Mouse (Mus musculus): ENCODE results near the gene Bcdin3d. TPM values are rescaled to one million over a fixed set of nuclear protein-coding genes. Genes with fewer than 3 reads are reported as not detected.

Bcdin3d gene
- polyA plus RNA-seq (2014; fragmentation: Nextera tagmentation; extraction: Ambion mirVana): 17.1 and 18.1 TPM in 2 replicates

DNA sequence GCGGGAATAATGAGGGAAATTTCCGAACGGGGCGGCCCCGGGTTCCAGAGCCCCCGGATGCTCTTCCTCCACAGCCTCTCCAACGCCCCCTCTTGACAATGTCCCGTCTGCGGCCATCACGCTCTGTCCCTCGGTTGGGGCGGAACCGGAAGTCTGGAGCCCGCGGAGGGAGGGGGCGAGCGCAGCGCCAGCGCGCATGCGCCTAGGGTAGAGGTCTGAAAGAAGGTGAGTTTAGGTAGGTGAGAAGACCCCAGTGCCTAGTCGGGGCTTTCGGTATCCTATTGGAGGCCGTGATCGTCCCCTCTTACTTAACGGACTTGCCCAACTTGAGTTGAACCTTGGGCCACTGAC lies at the start of gene Bcdin3d:
TSS of gene Bcdin3d (minus strand) at position 155 of the 351 bp plus-strand sequence.
- Histone ChIP-seq H3K27me3 (ENCODE audit: control insufficient read depth, insufficient read depth, low read length) (no peaks in the 10 kb centered on the region), H3K36me3 (ENCODE audit: control insufficient read depth, insufficient read depth, low read length) (no peaks in the 10 kb centered on the region), H3K9ac (ENCODE audit: low read depth, low read length) (peak within 1 kb of the TSS; percentile 61), H3K4me1 (replicated peaks; ENCODE audit: control insufficient read depth, insufficient read depth, low read length) (no peaks in the 10 kb centered on the region), H3K9me3 (ENCODE audit: control insufficient read depth, low read length) (no peaks in the 10 kb centered on the region), H3K4me3 (ENCODE audit: low read depth, low read length) (peak within 1 kb of the TSS; percentile 51), H3K27ac (ENCODE audit: low read depth, low read length) (peak within 1 kb of the TSS; percentile 72), H3K4me2 (replicated peaks; ENCODE audit: low read depth, low read length) (peak within 1 kb of the TSS; percentile 63)
- peak; percentile 86 for ATAC-seq (ENCODE audit: low FRiP score)
- DNase-seq (ENCODE audit: low spot score): peak; percentile 96
- WGBS: under 1% methylated on average over 26 of the region's 26 CpGs

DNA sequence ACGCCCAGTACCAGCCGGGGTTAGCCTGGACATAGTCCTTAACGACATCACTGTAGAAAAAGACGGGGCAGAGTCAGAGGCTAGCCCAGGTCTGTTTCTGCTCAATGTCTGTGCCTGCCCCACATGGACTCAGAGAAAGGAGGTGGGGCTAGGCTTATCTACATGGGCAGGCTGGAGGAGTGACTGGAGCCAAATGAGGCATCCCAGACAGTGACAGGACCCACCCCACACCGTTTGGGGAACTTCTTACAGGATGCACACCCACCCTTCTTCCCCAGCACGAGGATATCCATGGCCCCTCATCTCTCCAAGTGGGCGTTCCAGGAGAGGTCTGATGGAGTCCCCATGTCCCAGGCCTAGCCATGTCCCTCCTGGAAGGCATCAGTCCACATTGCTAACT lies 45.8 kb upstream of the Bcdin3d start:
- H3K27me3 ChIP-seq (ENCODE audit: control insufficient read depth, insufficient read depth, low read length): no peaks in the 10 kb centered on the region
- H3K4me3 ChIP-seq (ENCODE audit: low read depth, low read length): no peak overlapping the region
- no peaks in the 10 kb centered on the region for H3K4me1 ChIP-seq (replicated peaks; ENCODE audit: control insufficient read depth, insufficient read depth, low read length)
- H3K9ac ChIP-seq (ENCODE audit: low read depth, low read length): no peak overlapping the region
- whole genome bisulfite sequencing: 75% methylated on average over 7 of the region's 7 CpGs
- DNase-seq (ENCODE audit: low spot score): no peak
- H3K9me3 ChIP-seq (ENCODE audit: control insufficient read depth, low read length): no peaks in the 10 kb centered on the region
- no peak overlapping the region for H3K27ac ChIP-seq (ENCODE audit: low read depth, low read length)
- no peak for ATAC-seq (ENCODE audit: low FRiP score)
- H3K4me2 ChIP-seq (replicated peaks; ENCODE audit: low read depth, low read length): no peak overlapping the region
- no peaks in the 10 kb centered on the region for H3K36me3 ChIP-seq (ENCODE audit: control insufficient read depth, insufficient read depth, low read length)

DNA sequence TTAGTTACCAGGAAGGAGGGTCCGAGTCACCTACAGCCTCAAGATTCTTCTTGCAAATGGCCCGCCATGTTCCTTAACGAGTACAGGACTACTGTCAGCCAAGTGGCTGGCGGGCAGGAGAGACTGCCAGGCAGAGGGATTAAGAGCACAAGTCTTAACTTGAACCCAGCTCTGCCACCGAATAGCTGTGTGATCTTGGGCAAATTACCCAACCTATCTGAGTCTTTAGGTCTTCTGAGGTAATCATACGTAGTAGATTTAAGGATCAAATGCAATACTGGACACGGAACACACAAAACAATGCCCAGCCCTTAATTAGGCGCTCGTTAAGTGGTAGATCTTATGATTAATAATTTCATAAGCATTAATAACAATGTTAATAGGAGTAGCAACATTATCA lies 45.1 kb upstream of the Bcdin3d start:
- no peaks in the 10 kb centered on the region for H3K9me3 ChIP-seq (ENCODE audit: control insufficient read depth, low read length)
- no peaks in the 10 kb centered on the region for H3K36me3 ChIP-seq (ENCODE audit: control insufficient read depth, insufficient read depth, low read length)
- no peak overlapping the region for H3K4me2 ChIP-seq (replicated peaks; ENCODE audit: low read depth, low read length)
- 91% methylated on average over 9 of the region's 9 CpGs for WGBS
- no peak overlapping the region for H3K4me3 ChIP-seq (ENCODE audit: low read depth, low read length)
- H3K27me3 ChIP-seq (ENCODE audit: control insufficient read depth, insufficient read depth, low read length): no peaks in the 10 kb centered on the region
- no peak for ATAC-seq (ENCODE audit: low FRiP score)
- no peak overlapping the region for H3K9ac ChIP-seq (ENCODE audit: low read depth, low read length)
- DNase-seq (ENCODE audit: low spot score): no peak
- H3K4me1 ChIP-seq (replicated peaks; ENCODE audit: control insufficient read depth, insufficient read depth, low read length): no peaks in the 10 kb centered on the region
- no peak overlapping the region for H3K27ac ChIP-seq (ENCODE audit: low read depth, low read length)

DNA sequence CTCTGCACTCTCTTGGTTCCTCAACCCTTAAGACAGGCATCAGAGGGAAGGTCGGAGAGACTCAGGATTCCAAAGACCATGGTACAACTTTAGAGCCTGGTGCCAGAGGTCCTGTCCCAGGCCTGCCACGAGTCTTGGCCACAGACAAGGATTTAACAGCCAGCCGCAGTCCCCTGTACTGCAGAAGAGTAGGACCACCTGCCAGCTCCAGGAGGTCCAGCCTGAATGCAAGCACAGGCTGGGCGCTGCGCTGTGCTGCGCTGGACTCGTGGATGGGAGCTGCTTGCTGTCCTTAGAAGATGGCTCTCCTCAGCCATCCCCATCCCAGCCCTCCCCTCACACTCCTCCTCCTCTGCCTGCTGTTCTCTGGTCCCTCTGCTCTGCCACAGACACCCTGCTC lies 43.2 kb upstream of the Bcdin3d start:
- Histone ChIP-seq H3K27me3 (ENCODE audit: control insufficient read depth, insufficient read depth, low read length) (no peaks in the 10 kb centered on the region), H3K27ac (ENCODE audit: low read depth, low read length) (no peak overlapping the region), H3K4me1 (replicated peaks; ENCODE audit: control insufficient read depth, insufficient read depth, low read length) (no peaks in the 10 kb centered on the region), H3K4me2 (replicated peaks; ENCODE audit: low read depth, low read length) (no peak overlapping the region), H3K9me3 (ENCODE audit: control insufficient read depth, low read length) (no peaks in the 10 kb centered on the region), H3K4me3 (ENCODE audit: low read depth, low read length) (no peak overlapping the region), H3K36me3 (ENCODE audit: control insufficient read depth, insufficient read depth, low read length) (no peaks in the 10 kb centered on the region), H3K9ac (ENCODE audit: low read depth, low read length) (no peak overlapping the region)
- 59% methylated on average over 7 of the region's 7 CpGs for WGBS
- ATAC-seq (ENCODE audit: low FRiP score) (no peak), DNase-seq (ENCODE audit: low spot score) (no peak)

DNA sequence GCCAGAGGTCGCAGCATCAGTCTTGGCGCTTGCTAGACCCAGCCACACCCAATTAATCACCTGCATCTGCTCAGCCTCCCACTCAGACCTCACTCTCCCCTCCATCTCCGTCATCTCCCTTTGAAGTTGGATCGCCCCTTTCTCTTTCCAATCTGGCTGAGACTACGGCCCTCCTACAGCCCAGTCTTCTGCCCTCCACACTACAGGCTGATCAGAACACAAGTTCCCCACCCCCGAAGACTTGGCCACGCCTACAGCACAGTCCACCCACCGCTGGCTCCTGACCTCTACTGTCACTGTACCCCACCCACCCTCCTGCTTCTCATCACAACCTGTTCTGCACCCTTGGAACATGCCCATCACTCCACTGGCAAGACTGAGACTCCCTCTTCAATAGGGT lies 42.2 kb upstream of the Bcdin3d start:
- DNase-seq (ENCODE audit: low spot score): no peak
- ATAC-seq (ENCODE audit: low FRiP score): no peak
- Histone ChIP-seq H3K4me3 (ENCODE audit: low read depth, low read length) (no peak overlapping the region), H3K4me1 (replicated peaks; ENCODE audit: control insufficient read depth, insufficient read depth, low read length) (no peaks in the 10 kb centered on the region), H3K9me3 (ENCODE audit: control insufficient read depth, low read length) (no peaks in the 10 kb centered on the region), H3K27me3 (ENCODE audit: control insufficient read depth, insufficient read depth, low read length) (no peaks in the 10 kb centered on the region), H3K36me3 (ENCODE audit: control insufficient read depth, insufficient read depth, low read length) (no peaks in the 10 kb centered on the region), H3K4me2 (replicated peaks; ENCODE audit: low read depth, low read length) (no peak overlapping the region), H3K9ac (ENCODE audit: low read depth, low read length) (no peak overlapping the region), H3K27ac (ENCODE audit: low read depth, low read length) (no peak overlapping the region)
- WGBS: 64% methylated on average over 8 of the region's 8 CpGs

DNA sequence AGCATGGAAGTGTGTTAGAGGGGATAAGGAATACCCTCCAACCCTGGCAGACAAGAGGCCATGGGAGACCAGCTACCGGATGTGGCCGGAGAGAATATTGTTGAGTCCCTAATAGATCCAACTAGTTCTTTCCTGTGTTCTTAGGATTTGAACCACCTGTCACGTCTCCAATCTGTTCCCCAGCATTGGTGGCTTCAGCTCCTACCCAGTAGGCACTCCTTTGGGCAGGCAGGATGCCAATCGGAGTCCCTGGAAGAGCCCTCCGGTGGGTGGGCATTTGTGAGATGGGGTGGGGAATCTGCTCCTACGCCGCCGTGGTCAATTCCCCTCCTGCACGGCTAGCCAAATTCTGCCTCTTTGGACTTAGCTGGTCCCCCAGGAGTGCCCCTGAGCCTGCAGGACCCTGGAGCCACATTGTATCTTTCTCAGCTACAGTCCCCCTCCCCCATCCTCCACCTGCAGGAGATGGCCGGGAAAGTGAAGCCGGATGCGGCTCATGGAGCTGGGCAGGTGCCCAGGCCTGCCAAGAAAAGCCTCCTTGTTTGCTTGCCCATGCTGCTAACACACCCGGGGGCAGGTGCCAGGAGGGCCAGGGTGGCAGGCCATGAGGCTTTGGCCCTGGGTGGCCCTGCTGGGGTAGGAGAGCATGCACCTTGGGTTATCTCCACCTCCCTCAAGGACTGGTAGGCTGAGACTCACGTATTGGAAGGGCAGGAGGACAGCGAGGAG lies 37.4 kb upstream of the Bcdin3d start:
- no peak overlapping the region for H3K27ac ChIP-seq (ENCODE audit: low read depth, low read length)

DNA sequence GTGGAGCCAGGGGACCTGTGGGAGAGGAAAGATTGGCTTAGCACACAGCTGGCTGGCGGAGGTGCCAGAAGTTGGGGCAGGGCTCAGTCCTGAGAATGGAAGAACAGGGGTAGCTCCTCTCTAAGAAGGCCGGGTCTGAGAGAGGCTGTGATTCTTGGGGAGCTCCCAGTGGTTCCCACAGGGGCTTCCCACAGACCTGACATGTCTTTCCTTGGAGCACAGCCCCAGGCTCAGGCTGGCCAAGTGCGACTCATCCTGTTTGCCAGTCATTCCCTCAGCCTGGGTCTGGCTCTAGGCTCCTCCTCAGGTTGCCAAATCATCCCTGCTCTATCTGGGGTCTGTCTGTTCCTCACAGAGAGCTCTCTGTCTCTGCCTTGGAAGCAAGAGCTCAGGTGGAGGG lies 36.1 kb upstream of the Bcdin3d start:
- 74% methylated on average over 3 of the region's 3 CpGs for WGBS
- ATAC-seq (ENCODE audit: low FRiP score): no peak

More for the DNA sequence above, 37.4 kb upstream of the Bcdin3d start:
- Histone ChIP-seq H3K27me3 (ENCODE audit: control insufficient read depth, insufficient read depth, low read length) (no peaks in the 10 kb centered on the region), H3K9ac (ENCODE audit: low read depth, low read length) (no peak overlapping the region), H3K9me3 (ENCODE audit: control insufficient read depth, low read length) (no peaks in the 10 kb centered on the region), H3K4me1 (replicated peaks; ENCODE audit: control insufficient read depth, insufficient read depth, low read length) (no peaks in the 10 kb centered on the region), H3K36me3 (ENCODE audit: control insufficient read depth, insufficient read depth, low read length) (no peaks in the 10 kb centered on the region), H3K4me3 (ENCODE audit: low read depth, low read length) (no peak overlapping the region), H3K4me2 (replicated peaks; ENCODE audit: low read depth, low read length) (no peak overlapping the region)
- WGBS: 86% methylated on average over 15 of the region's 15 CpGs
- no peak for ATAC-seq (ENCODE audit: low FRiP score)
- DNase-seq (ENCODE audit: low spot score): no peak

DNA sequence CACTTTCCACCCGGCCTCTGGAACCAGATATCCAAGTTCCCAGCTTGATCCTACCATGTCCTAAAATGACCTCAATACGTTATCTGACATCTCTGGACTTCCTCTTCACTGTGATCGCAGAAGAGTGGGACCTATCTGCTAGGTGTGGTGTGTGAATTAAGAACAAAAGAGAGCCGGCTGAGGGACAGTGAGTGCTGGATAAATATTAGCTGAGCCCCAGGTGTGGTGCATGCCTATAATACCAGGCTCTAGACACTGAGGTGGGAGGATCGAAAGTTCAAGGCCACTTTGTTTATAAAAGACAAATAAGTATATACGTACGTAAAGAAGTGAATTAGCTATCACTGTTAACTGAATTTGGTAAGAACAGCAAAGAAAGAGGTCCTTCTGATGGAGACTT lies 35.3 kb upstream of the Bcdin3d start:
- WGBS: 85% methylated on average over 7 of the region's 7 CpGs
- no peak for DNase-seq (ENCODE audit: low spot score)
- no peak overlapping the region for H3K9ac ChIP-seq (ENCODE audit: low read depth, low read length)
- H3K4me3 ChIP-seq (ENCODE audit: low read depth, low read length): no peak overlapping the region
- no peak overlapping the region for H3K27ac ChIP-seq (ENCODE audit: low read depth, low read length)
- H3K9me3 ChIP-seq (ENCODE audit: control insufficient read depth, low read length): no peaks in the 10 kb centered on the region
- no peaks in the 10 kb centered on the region for H3K36me3 ChIP-seq (ENCODE audit: control insufficient read depth, insufficient read depth, low read length)
- no peak for ATAC-seq (ENCODE audit: low FRiP score)
- H3K27me3 ChIP-seq (ENCODE audit: control insufficient read depth, insufficient read depth, low read length): no peaks in the 10 kb centered on the region
- no peak overlapping the region for H3K4me2 ChIP-seq (replicated peaks; ENCODE audit: low read depth, low read length)
- H3K4me1 ChIP-seq (replicated peaks; ENCODE audit: control insufficient read depth, insufficient read depth, low read length): no peaks in the 10 kb centered on the region

More for the DNA sequence above, 36.1 kb upstream of the Bcdin3d start:
- no peak overlapping the region for H3K4me2 ChIP-seq (replicated peaks; ENCODE audit: low read depth, low read length)
- H3K27ac ChIP-seq (ENCODE audit: low read depth, low read length): no peak overlapping the region
- no peaks in the 10 kb centered on the region for H3K27me3 ChIP-seq (ENCODE audit: control insufficient read depth, insufficient read depth, low read length)
- H3K36me3 ChIP-seq (ENCODE audit: control insufficient read depth, insufficient read depth, low read length): no peaks in the 10 kb centered on the region
- DNase-seq (ENCODE audit: low spot score): no peak
- no peaks in the 10 kb centered on the region for H3K4me1 ChIP-seq (replicated peaks; ENCODE audit: control insufficient read depth, insufficient read depth, low read length)
- H3K9me3 ChIP-seq (ENCODE audit: control insufficient read depth, low read length): no peaks in the 10 kb centered on the region
- H3K4me3 ChIP-seq (ENCODE audit: low read depth, low read length): no peak overlapping the region
- no peak overlapping the region for H3K9ac ChIP-seq (ENCODE audit: low read depth, low read length)

DNA sequence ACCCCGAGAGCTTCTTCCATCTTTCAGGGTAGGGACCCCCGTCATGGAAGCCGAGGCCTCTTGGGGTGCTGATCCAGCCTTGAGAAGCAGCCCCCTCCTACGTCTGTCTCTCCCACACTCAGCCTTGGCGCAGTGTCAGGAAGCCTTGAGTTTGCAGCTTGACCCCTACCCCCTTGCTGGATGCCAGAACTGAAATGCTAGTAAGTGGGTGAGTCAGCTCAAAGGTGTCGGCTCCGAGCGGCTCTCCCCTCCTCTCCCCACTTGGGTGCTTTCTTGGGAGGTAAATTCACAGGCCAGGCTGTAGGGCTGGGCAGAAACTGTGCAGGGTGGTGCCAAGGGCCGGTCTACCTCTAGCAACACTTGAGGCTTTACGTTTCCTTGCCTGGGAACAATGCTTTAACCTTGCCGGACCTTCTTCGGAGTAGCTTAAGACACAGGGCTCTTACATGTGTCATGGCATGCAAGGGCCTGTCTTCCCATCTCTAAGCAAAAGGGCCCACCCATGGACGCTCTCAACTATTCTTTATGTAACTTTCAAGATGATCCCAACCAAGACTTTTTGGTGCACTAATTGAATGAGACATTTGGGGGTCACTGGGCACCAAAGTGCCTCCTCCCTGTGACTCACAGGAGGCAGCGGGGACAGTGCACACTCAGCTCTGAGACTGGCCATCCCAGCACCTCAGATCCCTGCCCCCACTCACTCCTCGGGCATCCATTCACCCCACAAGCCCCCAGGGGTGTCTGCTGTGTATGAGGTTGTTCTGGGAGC lies 31.0 kb upstream of the Bcdin3d start:
- H3K4me3 ChIP-seq (ENCODE audit: low read depth, low read length): no peak overlapping the region
- H3K4me2 ChIP-seq (replicated peaks; ENCODE audit: low read depth, low read length): no peak overlapping the region
- no peak for ATAC-seq (ENCODE audit: low FRiP score)
- no peak overlapping the region for H3K27ac ChIP-seq (ENCODE audit: low read depth, low read length)
- no peak for DNase-seq (ENCODE audit: low spot score)
- H3K9me3 ChIP-seq (ENCODE audit: control insufficient read depth, low read length): no peaks in the 10 kb centered on the region
- 0 out of 2 replicates have a peak, but pooled peaks cover 4% of the 10 kb centered on the region for H3K4me1 ChIP-seq (replicated peaks; ENCODE audit: control insufficient read depth, insufficient read depth, low read length)
- no peaks in the 10 kb centered on the region for H3K27me3 ChIP-seq (ENCODE audit: control insufficient read depth, insufficient read depth, low read length)
- H3K36me3 ChIP-seq (ENCODE audit: control insufficient read depth, insufficient read depth, low read length): no peaks in the 10 kb centered on the region
- H3K9ac ChIP-seq (ENCODE audit: low read depth, low read length): no peak overlapping the region
- 83% methylated on average over 15 of the region's 15 CpGs for WGBS

All from hindbrain, embryonic 11.5 days (tissue).